Mouse (Mus musculus) hindbrain, embryonic 12.5 days (tissue): Measurements from ENCODE around the gene Tchh. TPM values are rescaled to one million over a fixed set of nuclear protein-coding genes. Genes with fewer than 3 reads are reported as not detected.
A peak's percentile ranks its signal among the peaks of the same experiment; 100 is the strongest.
"Not testable (repeated sequence)": the region's sequence is repeated elsewhere in the genome, so short reads cannot be mapped to it uniquely, and the experiment has no call there.

Experiments used
- ATAC-seq: fragments of 200-750 bp; cut with Nextera tagmentation; 2 replicates; pipeline ENCODE4 v1.8.0; 2017; ENCODE audit warnings: moderate TSS enrichment; ENCODE audit not compliant: low FRiP score
- H3K27ac ChIP-seq: fragments of 300-500 bp; sonication (generic); 2 replicates; pipeline ENCODE4 v1.5.1; 2016; ENCODE audit warnings: mild to moderate bottlenecking
- H3K27me3 ChIP-seq: fragments of 300-500 bp; sonication (generic); 2 replicates; pipeline ENCODE4 v1.6.1; 2016; ENCODE audit warnings: mild to moderate bottlenecking
- H3K36me3 ChIP-seq: fragments of 300-500 bp; sonication (generic); 2 replicates; pipeline ENCODE4 v1.6.1; 2016; ENCODE audit warnings: mild to moderate bottlenecking
- H3K4me1 ChIP-seq: fragments of 300-500 bp; sonication (generic); 2 replicates; pipeline ENCODE4 v1.6.1; 2016
- H3K4me2 ChIP-seq: fragments of 300-500 bp; sonication (generic); replicated peaks from 2 replicates; pipeline ENCODE4 v1.6.1; 2016; ENCODE audit warnings: mild to moderate bottlenecking
- H3K4me3 ChIP-seq: fragments of 300-500 bp; sonication (generic); 2 replicates; pipeline ENCODE4 v1.5.1; 2016; ENCODE audit warnings: mild to moderate bottlenecking
- H3K9ac ChIP-seq: fragments of 300-500 bp; sonication (generic); 2 replicates; pipeline ENCODE4 v1.6.1; 2016; ENCODE audit warnings: mild to moderate bottlenecking, moderate library complexity
- H3K9me3 ChIP-seq: fragments of 300-500 bp; sonication (generic); replicated peaks from 2 replicates; pipeline ENCODE4 v1.6.1; 2016; ENCODE audit warnings: mild to moderate bottlenecking
- WGBS: fragments of 180-500 bp; shearing (Covaris S2); methylation state at CpG from one replicate; pipeline ENCODE4 v1.1.7; 2016; 5-methylcytosine and 5-hydroxymethylcytosine counted together
- polyA plus RNA-seq: library from polyadenylated mRNA; unstranded; fragments of >200 nt; fragmentation: Nextera tagmentation; extraction: Ambion mirVana; gene quantifications from 2 replicates; pipeline ENCODE4 v1.2.1, GENCODE M21; 2016

The Tchh gene
- polyA plus RNA-seq, 1 experiment from 2014 or later, result 1.8 TPM

- peak overlapping the region; percentile 54 for H3K4me3 ChIP-seq
These were observed 5.2 kb downstream of the Tchh start for GRCm38 (mm10) chr3:93447138-93447841.

DNA sequence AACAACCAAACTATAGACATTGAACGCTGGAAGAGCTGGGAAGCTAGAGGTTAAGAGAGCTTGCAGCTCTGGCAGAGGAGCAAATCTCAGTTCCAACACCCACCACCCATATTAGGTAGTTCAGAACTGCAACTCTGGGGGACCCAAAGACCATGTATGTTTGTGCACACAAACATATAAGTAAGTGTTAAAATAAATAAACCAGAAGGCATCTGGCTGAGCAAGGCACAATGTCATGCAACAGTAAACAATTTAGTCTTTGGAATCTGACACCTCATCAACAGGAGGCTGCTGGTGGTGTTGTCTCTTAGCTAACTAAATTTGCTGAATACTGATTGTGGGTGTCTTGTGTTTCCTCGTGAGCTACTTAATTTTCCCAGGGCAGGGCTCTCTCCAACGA, 24.4 kb downstream of the Tchh start:
- ATAC-seq, result no peak
- WGBS, result 82% methylated on average over 3 of the region's 3 CpGs

More at GRCm38 (mm10) chr3:93447138-93447841, 5.2 kb downstream of the Tchh start:
- Histone ChIP-seq H3K27me3 (peaks cover 56% of the 10 kb centered on the region), H3K9ac (peak overlapping the region; percentile 36; the same call in 1 of the 2 replicates), H3K4me2 (peak overlapping the region; percentile 94), H3K36me3 (no peaks in the 10 kb centered on the region), H3K27ac (no peak overlapping the region), H3K9me3 (no peaks in the 10 kb centered on the region), H3K4me1 (peaks cover 24% of the 10 kb centered on the region)
- peak; percentile 71 for ATAC-seq
- under 1% methylated on average over 59 of the region's 59 CpGs for WGBS

GRCm38 (mm10) chr3:93467130-93467529, 25.0 kb downstream of the Tchh start:
- no peaks in the 10 kb centered on the region for H3K27me3 ChIP-seq
- no peak overlapping the region for H3K4me2 ChIP-seq
- H3K36me3 ChIP-seq, result no peaks in the 10 kb centered on the region
- H3K9me3 ChIP-seq, result no peaks in the 10 kb centered on the region
- H3K4me1 ChIP-seq, result no peaks in the 10 kb centered on the region
- H3K27ac ChIP-seq, result no peak overlapping the region
- ATAC-seq, result no peak
- 87% methylated on average over 4 of the region's 4 CpGs for WGBS
- H3K4me3 ChIP-seq, result no peak overlapping the region
- no peak overlapping the region for H3K9ac ChIP-seq

More for the DNA sequence above, 24.4 kb downstream of the Tchh start:
- Histone ChIP-seq H3K4me3 (no peak overlapping the region), H3K27ac (no peak overlapping the region), H3K4me1 (no peaks in the 10 kb centered on the region), H3K9me3 (no peaks in the 10 kb centered on the region), H3K9ac (no peak overlapping the region), H3K4me2 (no peak overlapping the region), H3K27me3 (no peaks in the 10 kb centered on the region), H3K36me3 (no peaks in the 10 kb centered on the region)

- H3K27ac ChIP-seq, result no peak within 1 kb of the TSS
- 77% methylated on average over 5 of the region's 5 CpGs for WGBS
- H3K27me3 ChIP-seq, result no peaks in the 10 kb centered on the region
- no peak within 1 kb of the TSS for H3K4me2 ChIP-seq
- no peaks in the 10 kb centered on the region for H3K9me3 ChIP-seq
- H3K4me3 ChIP-seq, result no peak within 1 kb of the TSS
- no peak within 1 kb of the TSS for H3K9ac ChIP-seq
- ATAC-seq, result no peak
- no peaks in the 10 kb centered on the region for H3K4me1 ChIP-seq
- no peaks in the 10 kb centered on the region for H3K36me3 ChIP-seq
These were observed 26.4 kb downstream of the Tchh start, which contains the start of gene Tchhl1 for GRCm38 (mm10) chr3:93468561-93468960. TSS of gene Tchhl1 (plus strand) at chr3:93468754.

DNA sequence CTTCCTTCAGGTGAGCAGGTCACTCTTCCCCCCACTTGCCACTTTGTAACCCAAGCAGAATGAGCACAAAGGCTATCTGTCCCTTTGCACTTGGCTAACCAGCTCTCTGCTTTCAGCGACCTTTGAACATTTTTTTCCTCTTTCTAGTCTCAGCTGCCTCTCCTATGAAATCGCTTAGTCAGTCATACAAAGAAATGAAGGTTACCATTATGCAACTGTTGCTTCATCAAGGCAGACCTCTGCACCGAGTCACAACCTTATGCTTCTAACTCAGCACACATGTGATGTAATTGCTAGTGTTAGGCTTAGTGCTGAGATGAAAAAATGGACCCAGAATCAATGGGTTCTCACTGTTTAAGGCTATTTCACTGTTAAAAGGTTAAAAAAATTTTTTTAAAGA, 27.5 kb downstream of the Tchh start:
- no peaks in the 10 kb centered on the region for H3K27me3 ChIP-seq
- H3K4me1 ChIP-seq, result no peaks in the 10 kb centered on the region
- H3K36me3 ChIP-seq, result no peaks in the 10 kb centered on the region
- no peak overlapping the region for H3K27ac ChIP-seq
- H3K4me2 ChIP-seq, result no peak overlapping the region
- no peaks in the 10 kb centered on the region for H3K9me3 ChIP-seq
- H3K4me3 ChIP-seq, result no peak overlapping the region
- WGBS, result 73% methylated on average over 3 of the region's 3 CpGs
- ATAC-seq, result no peak
- H3K9ac ChIP-seq, result no peak overlapping the region

DNA sequence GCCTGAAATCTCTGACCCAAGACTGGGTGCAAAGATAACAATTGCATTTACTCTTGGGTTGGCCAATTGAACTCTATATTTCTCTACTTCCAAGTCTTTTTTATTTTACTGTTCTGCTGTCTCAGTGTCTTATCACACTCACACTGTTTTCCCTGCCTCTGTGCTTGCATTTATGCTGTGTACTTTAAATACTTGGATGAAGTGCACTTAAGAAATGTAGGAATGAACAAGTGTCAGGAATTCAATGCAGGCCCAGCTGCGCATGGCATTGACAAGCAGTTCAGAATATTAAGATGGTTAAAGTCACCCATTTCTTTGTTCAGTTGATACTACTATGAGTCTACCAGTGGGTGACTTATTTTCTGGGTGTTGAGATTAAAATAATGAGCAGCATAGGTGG, 37.9 kb downstream of the Tchh start:
- H3K9ac ChIP-seq, result no peak overlapping the region
- no peaks in the 10 kb centered on the region for H3K36me3 ChIP-seq
- H3K4me2 ChIP-seq, result no peak overlapping the region
- H3K9me3 ChIP-seq, result no peaks in the 10 kb centered on the region
- WGBS, result 94% methylated on average over 1 of the region's 1 CpGs
- no peak for ATAC-seq
- H3K27ac ChIP-seq, result no peak overlapping the region
- no peak overlapping the region for H3K4me3 ChIP-seq
- no peaks in the 10 kb centered on the region for H3K27me3 ChIP-seq
- no peaks in the 10 kb centered on the region for H3K4me1 ChIP-seq

DNA sequence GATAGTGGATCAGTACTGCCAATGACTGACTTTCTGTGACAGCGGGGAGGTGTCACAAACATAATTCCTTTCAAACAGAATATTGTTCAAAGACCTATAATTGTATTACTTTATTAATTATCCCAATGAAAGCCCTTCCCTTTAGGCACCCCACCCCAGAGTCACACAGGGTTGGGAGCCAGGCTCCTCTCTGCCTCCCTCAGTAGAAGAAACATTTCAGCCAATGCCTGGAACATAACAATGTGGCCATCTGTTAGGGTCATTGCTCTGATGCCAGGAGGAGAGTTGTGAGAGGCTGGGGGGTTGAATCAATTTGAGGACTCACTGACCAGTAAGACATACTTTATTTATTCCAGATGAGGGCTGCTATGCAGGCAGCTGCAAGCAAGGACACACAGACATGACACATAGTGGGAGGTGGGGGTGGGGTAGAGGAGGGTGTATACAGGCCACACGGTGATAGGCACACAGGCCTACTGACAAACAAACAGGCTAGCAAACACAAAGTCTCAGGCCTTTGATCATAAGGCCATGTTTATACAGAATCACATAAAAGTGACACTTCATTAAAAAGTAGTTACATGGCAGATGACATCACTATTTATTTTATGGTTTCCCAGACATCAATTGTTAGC, 40.0 kb downstream of the Tchh start:
- Histone ChIP-seq H3K4me2 (no peak overlapping the region), H3K36me3 (no peaks in the 10 kb centered on the region), H3K9ac (no peak overlapping the region), H3K4me3 (no peak overlapping the region), H3K27me3 (no peaks in the 10 kb centered on the region), H3K9me3 (no peaks in the 10 kb centered on the region), H3K4me1 (no peaks in the 10 kb centered on the region), H3K27ac (no peak overlapping the region)
- WGBS, result 72% methylated on average over 2 of the region's 2 CpGs
- ATAC-seq, result no peak

GRCm38 (mm10) chr3:93485611-93486010, 43.5 kb downstream of the Tchh start:
- Histone ChIP-seq H3K4me2 (no peak overlapping the region), H3K27me3 (no peaks in the 10 kb centered on the region), H3K27ac (no peak overlapping the region), H3K4me3 (no peak overlapping the region), H3K36me3 (no peaks in the 10 kb centered on the region), H3K4me1 (no peaks in the 10 kb centered on the region), H3K9ac (no peak overlapping the region), H3K9me3 (no peaks in the 10 kb centered on the region)
- 90% methylated on average over 3 of the region's 3 CpGs for WGBS
- ATAC-seq, result no peak

DNA sequence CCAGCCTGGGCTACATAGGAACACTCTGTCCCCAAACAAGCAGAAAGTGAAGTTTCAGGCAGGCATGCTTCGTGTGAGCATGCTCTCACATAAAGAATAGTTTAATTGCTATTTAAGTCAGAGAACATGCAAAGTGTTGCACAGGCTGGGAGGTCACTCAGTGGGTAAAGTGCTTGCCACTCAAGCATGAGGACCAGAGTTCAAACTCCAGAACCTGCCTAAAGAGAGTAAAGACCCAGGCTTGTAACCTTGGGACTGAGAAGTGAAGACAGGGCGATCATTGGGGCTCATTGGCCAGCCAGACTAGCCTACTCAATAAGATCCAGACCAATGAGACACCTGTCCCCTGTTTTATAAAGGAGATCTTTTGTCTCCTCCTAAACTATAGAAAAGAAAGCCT, 46.4 kb downstream of the Tchh start:
- no peak overlapping the region for H3K9ac ChIP-seq
- 89% methylated on average over 2 of the region's 2 CpGs for WGBS
- H3K36me3 ChIP-seq, result no peaks in the 10 kb centered on the region
- ATAC-seq, result no peak
- H3K27me3 ChIP-seq, result no peaks in the 10 kb centered on the region
- H3K27ac ChIP-seq, result no peak overlapping the region
- no peak overlapping the region for H3K4me3 ChIP-seq
- H3K9me3 ChIP-seq, result no peaks in the 10 kb centered on the region
- no peaks in the 10 kb centered on the region for H3K4me1 ChIP-seq
- no peak overlapping the region for H3K4me2 ChIP-seq

DNA sequence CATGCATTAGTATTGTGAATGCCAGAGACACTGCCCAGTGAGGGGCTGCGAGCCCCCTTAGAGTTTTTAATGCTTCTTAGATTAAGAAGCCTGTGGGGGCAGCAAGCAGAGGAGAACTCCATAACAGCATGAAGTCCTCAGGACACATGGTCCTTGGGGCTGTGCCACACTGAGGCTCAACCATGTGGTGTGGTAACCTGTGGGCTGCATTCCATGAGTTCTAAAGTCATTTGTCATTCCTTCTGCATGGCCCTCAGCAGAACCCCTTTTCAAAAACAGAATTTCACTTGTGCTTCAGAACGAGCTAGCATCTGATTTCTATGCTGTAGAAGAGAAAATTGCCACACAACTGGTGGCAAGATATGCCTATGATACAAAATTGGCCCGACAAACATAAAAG, 50.0 kb downstream of the Tchh start:
- ATAC-seq, result no peak
- H3K9ac ChIP-seq, result no peak overlapping the region
- H3K36me3 ChIP-seq, result no peaks in the 10 kb centered on the region
- 81% methylated on average over 3 of the region's 3 CpGs for WGBS
- no peak overlapping the region for H3K27ac ChIP-seq
- no peaks in the 10 kb centered on the region for H3K4me1 ChIP-seq
- no peaks in the 10 kb centered on the region for H3K9me3 ChIP-seq
- no peak overlapping the region for H3K4me2 ChIP-seq
- no peaks in the 10 kb centered on the region for H3K27me3 ChIP-seq
- H3K4me3 ChIP-seq, result no peak overlapping the region

DNA sequence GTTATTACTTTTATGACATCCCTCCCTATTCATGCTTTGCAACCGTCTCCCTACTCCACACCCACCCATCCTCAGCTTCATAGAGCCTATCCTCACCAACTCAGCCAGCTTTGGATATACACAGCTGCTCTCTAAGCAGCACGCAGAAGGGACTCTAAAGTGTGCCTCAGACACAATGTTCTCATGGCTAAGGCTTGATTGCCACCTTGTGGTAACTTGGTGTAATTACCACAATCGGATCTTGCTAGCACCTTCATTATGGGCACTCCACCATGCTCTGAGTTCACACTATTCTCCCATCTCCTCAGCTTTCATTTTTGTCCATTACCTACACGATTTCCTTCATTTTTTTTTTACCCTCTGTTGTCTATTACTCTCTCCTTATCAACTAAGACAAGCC, 51.9 kb downstream of the Tchh start:
- Histone ChIP-seq H3K9me3 (no peaks in the 10 kb centered on the region), H3K27ac (no peak overlapping the region), H3K4me1 (no peaks in the 10 kb centered on the region), H3K9ac (no peak overlapping the region), H3K27me3 (no peaks in the 10 kb centered on the region), H3K4me2 (no peak overlapping the region), H3K36me3 (no peaks in the 10 kb centered on the region), H3K4me3 (no peak overlapping the region)
- ATAC-seq, result peak; percentile 80
- 6% methylated on average over 4 of the region's 4 CpGs for WGBS

- H3K9ac ChIP-seq, H3K4me2 ChIP-seq, H3K9me3 ChIP-seq, H3K36me3 ChIP-seq, H3K4me3 ChIP-seq, H3K27me3 ChIP-seq, H3K4me1 ChIP-seq, H3K27ac ChIP-seq, ATAC-seq: not testable (repeated sequence)
- 34% methylated on average over 5 of the region's 5 CpGs for whole genome bisulfite sequencing
These were observed 52.6 kb downstream of the Tchh start for GRCm38 (mm10) chr3:93494774-93495173.

- ATAC-seq, result no peak
- H3K9me3 ChIP-seq, result peaks cover under 1% of the 10 kb centered on the region; the same call in 1 of the 2 replicates
- no peak overlapping the region for H3K4me3 ChIP-seq
- H3K36me3 ChIP-seq, result no peaks in the 10 kb centered on the region
- WGBS, result 70% methylated on average over 3 of the region's 3 CpGs
- no peak overlapping the region for H3K9ac ChIP-seq
- no peak overlapping the region for H3K27ac ChIP-seq
- H3K4me1 ChIP-seq, result no peaks in the 10 kb centered on the region
- H3K27me3 ChIP-seq, result no peaks in the 10 kb centered on the region
- H3K4me2 ChIP-seq, result no peak overlapping the region
These were observed 55.0 kb downstream of the Tchh start for GRCm38 (mm10) chr3:93497131-93497530.
